Mouse (Mus musculus) neural tube, embryonic 12.5 days (tissue): ENCODE data around the gene Nlrp10. TPM values are rescaled to one million over a fixed set of nuclear protein-coding genes. Genes with fewer than 3 reads are reported as not detected.
A peak's percentile ranks its signal among the peaks of the same experiment; 100 is the strongest.

Experiments
- ATAC-seq: fragments of 200-750 bp; cut with Nextera tagmentation; 2 replicates; pipeline ENCODE4 v1.8.0; 2017; ENCODE audit warnings: low read depth, mild to moderate bottlenecking, moderate TSS enrichment, moderate library complexity; ENCODE audit not compliant: low FRiP score
- H3K27ac ChIP-seq: fragments of 300-500 bp; sonication (generic); 2 replicates; pipeline ENCODE4 v1.5.1; 2016
- H3K27me3 ChIP-seq: fragments of 300-500 bp; sonication (generic); replicated peaks from 2 replicates; pipeline ENCODE4 v1.6.1; 2016; ENCODE audit warnings: mild to moderate bottlenecking
- H3K36me3 ChIP-seq: fragments of 300-500 bp; sonication (generic); 2 replicates; pipeline ENCODE4 v1.6.1; 2016; ENCODE audit warnings: mild to moderate bottlenecking
- H3K4me1 ChIP-seq: fragments of 300-500 bp; sonication (generic); 2 replicates; pipeline ENCODE4 v1.6.1; 2016
- H3K4me2 ChIP-seq: fragments of 300-500 bp; sonication (generic); replicated peaks from 2 replicates; pipeline ENCODE4 v1.6.1; 2016; ENCODE audit warnings: mild to moderate bottlenecking
- H3K4me3 ChIP-seq: fragments of 300-500 bp; sonication (generic); 2 replicates; pipeline ENCODE4 v1.5.1; 2016
- H3K9ac ChIP-seq: fragments of 300-500 bp; sonication (generic); 2 replicates; pipeline ENCODE4 v1.6.1; 2016; ENCODE audit warnings: mild to moderate bottlenecking
- H3K9me3 ChIP-seq: fragments of 300-500 bp; sonication (generic); 2 replicates; pipeline ENCODE4 v1.6.1; 2016; ENCODE audit warnings: mild to moderate bottlenecking
- WGBS: fragments of 180-500 bp; shearing (Covaris S2); methylation state at CpG from one replicate; pipeline ENCODE4 v1.1.7; 2016; 5-methylcytosine and 5-hydroxymethylcytosine counted together
- polyA plus RNA-seq: library from polyadenylated mRNA; unstranded; fragments of >200 nt; fragmentation: Nextera tagmentation; extraction: Ambion mirVana; gene quantifications from 2 replicates; pipeline ENCODE4 v1.2.1, GENCODE M21; 2016

The Nlrp10 gene
- polyA plus RNA-seq, 1 experiment from 2014 or later, result not detected

GRCm38 (mm10) chr7:108944002-108944401 is 14.0 kb upstream of the Nlrp10 start:
- peak; percentile 38; the same call in 1 of the 2 replicates for ATAC-seq
- Histone ChIP-seq H3K27me3 (no peaks in the 10 kb centered on the region), H3K4me2 (no peak overlapping the region), H3K4me1 (no peaks in the 10 kb centered on the region), H3K9ac (no peak overlapping the region), H3K9me3 (no peaks in the 10 kb centered on the region), H3K36me3 (peaks cover 45% of the 10 kb centered on the region), H3K4me3 (no peak overlapping the region), H3K27ac (no peak overlapping the region)
- 5% methylated on average over 2 of the region's 2 CpGs for WGBS

- Histone ChIP-seq H3K9me3 (no peaks in the 10 kb centered on the region), H3K4me2 (no peak overlapping the region), H3K4me3 (no peak overlapping the region), H3K4me1 (peaks cover 3% of the 10 kb centered on the region; the same call in 1 of the 2 replicates), H3K9ac (no peak overlapping the region), H3K36me3 (peaks cover 64% of the 10 kb centered on the region), H3K27ac (no peak overlapping the region), H3K27me3 (no peaks in the 10 kb centered on the region)
- no peak for ATAC-seq
- 93% methylated on average over 9 of the region's 9 CpGs for WGBS
These were observed 11.5 kb upstream of the Nlrp10 start for GRCm38 (mm10) chr7:108941466-108941865.

- Histone ChIP-seq H3K4me1 (peaks cover 17% of the 10 kb centered on the region), H3K27ac (no peak overlapping the region), H3K4me3 (no peak overlapping the region), H3K9me3 (no peaks in the 10 kb centered on the region), H3K9ac (no peak overlapping the region), H3K4me2 (no peak overlapping the region), H3K36me3 (peaks cover 44% of the 10 kb centered on the region), H3K27me3 (no peaks in the 10 kb centered on the region)
- WGBS, result 95% methylated on average over 4 of the region's 4 CpGs
- ATAC-seq, result no peak
These were observed 6.6 kb upstream of the Nlrp10 start for GRCm38 (mm10) chr7:108936591-108936990.

GRCm38 (mm10) chr7:108935411-108935810 is 5.4 kb upstream of the Nlrp10 start:
- H3K36me3 ChIP-seq, result peaks cover 33% of the 10 kb centered on the region
- WGBS, result 92% methylated on average over 7 of the region's 7 CpGs
- H3K4me1 ChIP-seq, result peaks cover 17% of the 10 kb centered on the region
- no peak for ATAC-seq
- H3K9ac ChIP-seq, result peak overlapping the region; percentile 95
- peak overlapping the region; percentile 72 for H3K4me2 ChIP-seq
- H3K4me3 ChIP-seq, result peak overlapping the region; percentile 88
- H3K27me3 ChIP-seq, result no peaks in the 10 kb centered on the region
- H3K27ac ChIP-seq, result no peak overlapping the region
- no peaks in the 10 kb centered on the region for H3K9me3 ChIP-seq

GRCm38 (mm10) chr7:108934836-108935235 is 4.9 kb upstream of the Nlrp10 start:
- Histone ChIP-seq H3K4me3 (peak overlapping the region; percentile 88), H3K9ac (peak overlapping the region; percentile 95), H3K36me3 (peaks cover 27% of the 10 kb centered on the region), H3K4me1 (peaks cover 17% of the 10 kb centered on the region), H3K4me2 (peak overlapping the region; percentile 72), H3K27ac (0 out of 2 replicates have a peak overlapping the region, but pooled peaks have one; percentile 66), H3K27me3 (no peaks in the 10 kb centered on the region), H3K9me3 (no peaks in the 10 kb centered on the region)
- 0 out of 2 replicates have a peak, but pooled peaks have one; percentile 4 for ATAC-seq
- WGBS, result 10% methylated on average over 8 of the region's 8 CpGs

- Histone ChIP-seq H3K9me3 (no peaks in the 10 kb centered on the region), H3K27me3 (no peaks in the 10 kb centered on the region), H3K4me3 (peak within 1 kb of the TSS; percentile 88), H3K9ac (peak within 1 kb of the TSS; percentile 95), H3K36me3 (peaks cover 19% of the 10 kb centered on the region), H3K4me1 (peaks cover 17% of the 10 kb centered on the region), H3K27ac (peak within 1 kb of the TSS; percentile 66; the same call in 1 of the 2 replicates), H3K4me2 (peak within 1 kb of the TSS; percentile 72)
- 2% methylated on average over 50 of the region's 50 CpGs for WGBS
- ATAC-seq, result peak; percentile 97
These were observed 4.1 kb upstream of the Nlrp10 start, which contains the start of gene Eif3f for GRCm38 (mm10) chr7:108933794-108934731. Gene Eif3f (plus strand): TSS chr7:108934417.

GRCm38 (mm10) chr7:108928280-108929188 is 1.4 kb downstream of the Nlrp10 start:
- Histone ChIP-seq H3K27me3 (no peaks in the 10 kb centered on the region), H3K4me2 (no peak overlapping the region), H3K4me3 (no peak overlapping the region), H3K36me3 (no peaks in the 10 kb centered on the region), H3K4me1 (no peaks in the 10 kb centered on the region), H3K9ac (no peak overlapping the region), H3K27ac (no peak overlapping the region), H3K9me3 (no peaks in the 10 kb centered on the region)
- 84% methylated on average over 11 of the region's 11 CpGs for WGBS
- ATAC-seq, result no peak

GRCm38 (mm10) chr7:108927043-108927442 is 2.9 kb downstream of the Nlrp10 start:
- H3K9me3 ChIP-seq, result no peaks in the 10 kb centered on the region
- no peak overlapping the region for H3K4me2 ChIP-seq
- no peak for ATAC-seq
- no peaks in the 10 kb centered on the region for H3K27me3 ChIP-seq
- no peak overlapping the region for H3K9ac ChIP-seq
- no peak overlapping the region for H3K4me3 ChIP-seq
- H3K27ac ChIP-seq, result no peak overlapping the region
- no peaks in the 10 kb centered on the region for H3K4me1 ChIP-seq
- H3K36me3 ChIP-seq, result no peaks in the 10 kb centered on the region
- WGBS, result 85% methylated on average over 4 of the region's 4 CpGs

- no peaks in the 10 kb centered on the region for H3K4me1 ChIP-seq
- no peak overlapping the region for H3K4me3 ChIP-seq
- no peak overlapping the region for H3K27ac ChIP-seq
- no peaks in the 10 kb centered on the region for H3K9me3 ChIP-seq
- H3K9ac ChIP-seq, result no peak overlapping the region
- H3K4me2 ChIP-seq, result no peak overlapping the region
- WGBS, result 86% methylated on average over 2 of the region's 2 CpGs
- H3K36me3 ChIP-seq, result no peaks in the 10 kb centered on the region
- ATAC-seq, result no peak
- H3K27me3 ChIP-seq, result no peaks in the 10 kb centered on the region
These were observed 26.0 kb downstream of the Nlrp10 start for GRCm38 (mm10) chr7:108903969-108904368.

GRCm38 (mm10) chr7:108894320-108894719 is 35.7 kb downstream of the Nlrp10 start, which contains the start of gene Olfr519:
Gene Olfr519 (minus strand): TSS chr7:108894420.
- Histone ChIP-seq H3K4me3 (no peak within 1 kb of the TSS), H3K9me3 (no peaks in the 10 kb centered on the region), H3K27me3 (no peaks in the 10 kb centered on the region), H3K36me3 (no peaks in the 10 kb centered on the region), H3K27ac (no peak within 1 kb of the TSS), H3K9ac (no peak within 1 kb of the TSS), H3K4me2 (no peak within 1 kb of the TSS), H3K4me1 (no peaks in the 10 kb centered on the region)
- WGBS, result 89% methylated on average over 5 of the region's 5 CpGs
- no peak for ATAC-seq

GRCm38 (mm10) chr7:108884906-108885305 is 45.1 kb downstream of the Nlrp10 start, which contains the start of gene Olfr518:
Gene Olfr518 (minus strand): TSS chr7:108885006.
- H3K9ac ChIP-seq, result no peak within 1 kb of the TSS
- H3K4me1 ChIP-seq, result no peaks in the 10 kb centered on the region
- no peaks in the 10 kb centered on the region for H3K36me3 ChIP-seq
- 78% methylated on average over 4 of the region's 4 CpGs for WGBS
- H3K27me3 ChIP-seq, result no peaks in the 10 kb centered on the region
- H3K27ac ChIP-seq, result no peak within 1 kb of the TSS
- H3K4me3 ChIP-seq, result no peak within 1 kb of the TSS
- H3K4me2 ChIP-seq, result no peak within 1 kb of the TSS
- no peaks in the 10 kb centered on the region for H3K9me3 ChIP-seq
- no peak for ATAC-seq

GRCm38 (mm10) chr7:108872279-108872678 is 57.7 kb downstream of the Nlrp10 start, which contains the start of gene Olfr517:
Gene Olfr517 (minus strand): TSS chr7:108872379.
- 85% methylated on average over 2 of the region's 2 CpGs for WGBS
- H3K36me3 ChIP-seq, result no peaks in the 10 kb centered on the region
- H3K4me3 ChIP-seq, result no peak within 1 kb of the TSS
- no peaks in the 10 kb centered on the region for H3K4me1 ChIP-seq
- H3K27ac ChIP-seq, result no peak within 1 kb of the TSS
- no peak within 1 kb of the TSS for H3K9ac ChIP-seq
- H3K27me3 ChIP-seq, result no peaks in the 10 kb centered on the region
- ATAC-seq, result no peak
- H3K9me3 ChIP-seq, result no peaks in the 10 kb centered on the region
- H3K4me2 ChIP-seq, result no peak within 1 kb of the TSS
